Mouse (Mus musculus): ENCODE data around the gene Psme3. TPM values are rescaled to one million over a fixed set of nuclear protein-coding genes. Genes with fewer than 3 reads are reported as not detected.

Psme3 gene
- polyA plus RNA-seq (2012; rRNA removed) = 75.2 and 83.4 TPM in 2 replicates

GRCm38 (mm10) chr11:101315665-101316500 is at the start of gene Psme3:
Gene Psme3 (plus strand): TSS chr11:101316213.

GRCm38 (mm10) chr11:101278223-101279192 is 37.5 kb upstream of the Psme3 start, which contains the start of the genes Cntd1 and Coa3:
Gene Cntd1 (plus strand): TSS chr11:101279012.
Gene Coa3 (minus strand): TSS chr11:101279114.

GRCm38 (mm10) chr11:101302004-101302798 is 13.8 kb upstream of the Psme3 start, which contains the start of gene Becn1:
Gene Becn1 (minus strand): TSS chr11:101302286.

GRCm38 (mm10) chr11:101324763-101325162 is 8.8 kb downstream of the Psme3 start, which contains the start of gene Aoc2:
Gene Aoc2 (plus strand): TSS chr11:101325063.

GRCm38 (mm10) chr11:101330371-101330924 is 14.4 kb downstream of the Psme3 start, which contains the start of gene Aoc3:
Gene Aoc3 (plus strand): TSS chr11:101330605.

GRCm38 (mm10) chr11:101367326-101367935 is 51.4 kb downstream of the Psme3 start, which contains the start of gene G6pc:
Gene G6pc (plus strand): TSS chr11:101367561.

Other genes with a start within 250 kb of the Psme3 start
- gene Naglu, start 246.2 kb upstream of the Psme3 start, polyA plus RNA-seq (2012; rRNA removed) = 9.4 and 9.9 TPM in 2 replicates
- 0.35 and 0.42 TPM in 2 replicates for gene Hsd17b1, start 237.8 kb upstream of the Psme3 start, polyA plus RNA-seq (2012; rRNA removed)
- 30.0 and 30.3 TPM in 2 replicates for gene Coasy, start 233.6 kb upstream of the Psme3 start, polyA plus RNA-seq (2012; rRNA removed)
- gene Mlx, start 228.9 kb upstream of the Psme3 start, polyA plus RNA-seq (2012; rRNA removed) = 19.0 and 21.5 TPM in 2 replicates
- 7.1 and 7.6 TPM in 2 replicates for gene Psmc3ip, start 220.8 kb upstream of the Psme3 start, polyA plus RNA-seq (2012; rRNA removed)
- 23.5 and 24.3 TPM in 2 replicates for gene Retreg3, start 196.3 kb upstream of the Psme3 start, polyA plus RNA-seq (2012; rRNA removed)
- 6.0 and 6.3 TPM in 2 replicates for gene Tubg1, start 196.3 kb upstream of the Psme3 start, polyA plus RNA-seq (2012; rRNA removed)
- 0.12 and 0.20 TPM in 2 replicates for gene Tubg2, start 160.3 kb upstream of the Psme3 start, polyA plus RNA-seq (2012; rRNA removed)
- gene Cntnap1, start 145.7 kb upstream of the Psme3 start, polyA plus RNA-seq (2012; rRNA removed) = 0.21 and 0.28 TPM in 2 replicates
- 2.0 and 2.4 TPM in 2 replicates for gene Plekhh3, start 144.9 kb upstream of the Psme3 start, polyA plus RNA-seq (2012; rRNA removed)
- 0.04 and 0.05 TPM in 2 replicates for gene Ccr10, start 140.8 kb upstream of the Psme3 start, polyA plus RNA-seq (2012; rRNA removed)
- 9.2 and 11.0 TPM in 2 replicates for gene Ezh1, start 89.8 kb upstream of the Psme3 start, polyA plus RNA-seq (2012; rRNA removed)
- 26.7 and 28.2 TPM in 2 replicates for gene Ramp2, start 70.2 kb upstream of the Psme3 start, polyA plus RNA-seq (2012; rRNA removed)
- 33.1 and 34.1 TPM in 2 replicates for gene Vps25, start 62.5 kb upstream of the Psme3 start, polyA plus RNA-seq (2012; rRNA removed)
- 1.9 and 2.9 TPM in 2 replicates for gene Wnk4, start 55.6 kb upstream of the Psme3 start, polyA plus RNA-seq (2012; rRNA removed)
- 0.25 and 0.51 TPM in 2 replicates for gene Cntd1, start 37.2 kb upstream of the Psme3 start, polyA plus RNA-seq (2012; rRNA removed)
- gene Coa3, start 37.1 kb upstream of the Psme3 start, polyA plus RNA-seq (2012; rRNA removed) = 47.0 and 49.6 TPM in 2 replicates
- 49.6 and 53.3 TPM in 2 replicates for gene Becn1, start 13.9 kb upstream of the Psme3 start, polyA plus RNA-seq (2012; rRNA removed)
- gene Aoc2, start 8.8 kb downstream of the Psme3 start, polyA plus RNA-seq (2012; rRNA removed) = 3.0 and 3.2 TPM in 2 replicates
- gene Aoc3, start 14.4 kb downstream of the Psme3 start, polyA plus RNA-seq (2012; rRNA removed) = 0.20 and 0.29 TPM in 2 replicates
- gene G6pc, start 51.3 kb downstream of the Psme3 start, polyA plus RNA-seq (2012; rRNA removed) = 41.2 and 49.0 TPM in 2 replicates
- gene Aarsd1, start 101.4 kb downstream of the Psme3 start, polyA plus RNA-seq (2012; rRNA removed) = 13.5 and 14.0 TPM in 2 replicates
- gene Gm27029, start 108.6 kb downstream of the Psme3 start, polyA plus RNA-seq (2012; rRNA removed) = 0.64 and 0.79 TPM in 2 replicates
- gene Rundc1, start 108.9 kb downstream of the Psme3 start, polyA plus RNA-seq (2012; rRNA removed) = 4.3 and 4.5 TPM in 2 replicates
- gene Ptges3l, start 109.1 kb downstream of the Psme3 start, polyA plus RNA-seq (2012; rRNA removed) = 0.80 and 0.88 TPM in 2 replicates
- 679 and 947 TPM in 2 replicates for gene Rpl27, start 126.1 kb downstream of the Psme3 start, polyA plus RNA-seq (2012; rRNA removed)
- gene Ifi35, start 132.2 kb downstream of the Psme3 start, polyA plus RNA-seq (2012; rRNA removed) = 47.2 and 49.9 TPM in 2 replicates
- gene Rnd2, start 148.8 kb downstream of the Psme3 start, polyA plus RNA-seq (2012; rRNA removed) = 3.3 and 4.1 TPM in 2 replicates
- 12.6 and 14.2 TPM in 2 replicates for gene Vat1, start 150.0 kb downstream of the Psme3 start, polyA plus RNA-seq (2012; rRNA removed)
- gene Brca1, start 235.7 kb downstream of the Psme3 start, polyA plus RNA-seq (2012; rRNA removed) = 4.0 and 4.2 TPM in 2 replicates
- 41.3 and 42.4 TPM in 2 replicates for gene Nbr1, start 235.9 kb downstream of the Psme3 start, polyA plus RNA-seq (2012; rRNA removed)

Data from liver, embryonic 18 days (tissue).